Mouse (Mus musculus): ENCODE data around the gene Gm11361. TPM values are rescaled to one million over a fixed set of nuclear protein-coding genes. Genes with fewer than 3 reads are reported as not detected.

Gene Gm11361
- 3.9 and 5.8 TPM in 2 replicates for polyA plus RNA-seq (2012)

GRCm38 (mm10) chr13:28257228-28257627, at the start of gene Gm11361:
TSS of gene Gm11361 (plus strand) at chr13:28257528.

Other genes with a start within 250 kb of the Gm11361 start
- not detected in 2 replicates for gene Prl4a1, start 241.3 kb upstream of the Gm11361 start, polyA plus RNA-seq (2012)
- gene Prl5a1, start 115.0 kb upstream of the Gm11361 start, polyA plus RNA-seq (2012), result not detected in 2 replicates